Mouse (Mus musculus) liver, postnatal 0 days (tissue): ENCODE measurements at regions not wholly inside any gene's neighbourhood (a gene's known extent, or its start where the extent isn't known, plus 50 kb on each side); places are given as distances from the start of the nearest gene placed in this dataset.

ENCODE experiments used
- CTCF ChIP-seq: sonication (generic); IDR thresholded peaks from 2 replicates; pipeline ENCODE4 v1.5.1; 2016; ENCODE audit warnings: antibody characterized with exemption, low read depth
- EP300 ChIP-seq: IDR thresholded peaks from 2 replicates; pipeline ENCODE4 v1.6.1; 2016; ENCODE audit warnings: antibody characterized with exemption, low read depth, mild to moderate bottlenecking

- TF ChIP-seq CTCF = no peak
- TF ChIP-seq EP300 = no peak
Measured at GRCm38 (mm10) chr7:115170439-115170838, 426.9 kb downstream of the Insc start.
